Mouse (Mus musculus): ENCODE data around the gene Tgm7.

The Tgm7 gene

GRCm38 (mm10) chr2:121074747-121075146 lies 34.8 kb downstream of the Tgm7 start:
- DNase-seq (ENCODE audit: low read depth, low spot score): no peak

GRCm38 (mm10) chr2:121071871-121072270 lies 37.7 kb downstream of the Tgm7 start:
- DNase-seq (ENCODE audit: low read depth, low spot score): no peak

GRCm38 (mm10) chr2:121069506-121069905 lies 40.1 kb downstream of the Tgm7 start:
- DNase-seq (ENCODE audit: low read depth, low spot score): no peak

GRCm38 (mm10) chr2:121067116-121067515 lies 42.5 kb downstream of the Tgm7 start:
- DNase-seq (ENCODE audit: low read depth, low spot score): no peak

GRCm38 (mm10) chr2:121061315-121061714 lies 48.3 kb downstream of the Tgm7 start:
- DNase-seq (ENCODE audit: low read depth, low spot score): no peak

- DNase-seq (ENCODE audit: low read depth, low spot score): no peak
These were observed 51.6 kb downstream of the Tgm7 start for GRCm38 (mm10) chr2:121057997-121058396.

GRCm38 (mm10) chr2:121055915-121056314 lies 53.7 kb downstream of the Tgm7 start:
- DNase-seq (ENCODE audit: low read depth, low spot score): no peak

- no peak for DNase-seq (ENCODE audit: low read depth, low spot score)
These were observed 55.5 kb downstream of the Tgm7 start for GRCm38 (mm10) chr2:121054060-121054459.

GRCm38 (mm10) chr2:121052176-121052575 lies 57.4 kb downstream of the Tgm7 start:
- DNase-seq (ENCODE audit: low read depth, low spot score): no peak

- DNase-seq (ENCODE audit: low read depth, low spot score): no peak
These were observed 63.9 kb downstream of the Tgm7 start for GRCm38 (mm10) chr2:121045653-121046052.

All from mesoderm, embryonic 11.5 days (tissue).